Mouse (Mus musculus): ENCODE results near the gene Ubc.
"Not testable (repeated sequence)": the region's sequence is repeated elsewhere in the genome, so short reads cannot be mapped to it uniquely, and the experiment has no call there.

DNA sequence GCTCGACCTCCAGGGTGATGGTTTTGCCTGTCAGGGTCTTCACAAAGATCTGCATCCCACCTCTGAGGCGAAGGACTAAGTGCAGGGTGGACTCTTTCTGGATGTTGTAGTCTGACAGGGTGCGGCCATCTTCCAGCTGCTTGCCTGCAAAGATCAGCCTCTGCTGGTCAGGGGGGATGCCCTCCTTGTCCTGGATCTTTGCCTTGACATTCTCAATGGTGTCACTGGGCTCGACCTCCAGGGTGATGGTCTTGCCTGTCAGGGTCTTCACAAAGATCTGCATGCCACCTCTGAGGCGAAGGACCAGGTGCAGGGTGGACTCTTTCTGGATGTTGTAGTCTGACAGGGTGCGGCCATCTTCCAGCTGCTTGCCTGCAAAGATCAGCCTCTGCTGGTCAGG, 2.7 kb downstream of the Ubc start:
- TF ChIP-seq GATA1 (IDR thresholded peaks at IDR 0.05; ENCODE audit: borderline replicate concordance, low read length); FLI1 (IDR thresholded peaks at IDR 0.05; ENCODE audit: low read length): not testable (repeated sequence)

All from megakaryocyte, embryonic 14.5 days (primary cell).